Mouse (Mus musculus) T-helper 1 cell (primary cell): ENCODE measurements around the gene Ddc.

ENCODE experiments used
- in situ Hi-C: fragments of 300-600 bp; cut with MboI, MseI; formaldehyde crosslinking; loops from one replicate; pipeline ENCODE4 v1.15.1; 2025; ENCODE audit warnings: high pct_unique_total_duplicates

The Ddc gene

DNA sequence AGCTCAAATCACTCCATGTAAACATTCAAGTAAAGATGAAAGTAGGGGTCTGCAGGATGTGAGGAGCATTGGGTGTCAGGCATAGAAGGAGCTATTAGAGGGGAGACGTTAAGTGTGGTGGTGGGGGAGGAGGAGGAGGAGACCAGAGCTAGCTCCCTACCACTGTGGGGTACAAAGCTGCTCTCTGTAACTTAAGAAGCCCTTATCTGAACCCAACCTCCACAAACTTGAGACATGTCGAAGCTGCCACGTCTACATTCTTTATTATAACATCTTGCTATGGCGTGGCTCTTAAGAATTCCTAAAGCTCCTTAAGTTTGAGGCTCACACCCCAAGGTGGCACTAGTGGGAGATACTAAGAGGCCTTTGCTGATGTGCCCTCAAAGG is 20.1 kb downstream of the Ddc start:
- in situ Hi-C loops, result no loop called here

- in situ Hi-C loops, result no loop called here
Measured at GRCm38 (mm10) chr11:11876366-11876765, 21.6 kb downstream of the Ddc start.

GRCm38 (mm10) chr11:11875230-11875629 is 22.7 kb downstream of the Ddc start:
- in situ Hi-C loops, result no loop called here

GRCm38 (mm10) chr11:11873023-11873908 is 24.7 kb downstream of the Ddc start:
- in situ Hi-C loops, result no loop called here

DNA sequence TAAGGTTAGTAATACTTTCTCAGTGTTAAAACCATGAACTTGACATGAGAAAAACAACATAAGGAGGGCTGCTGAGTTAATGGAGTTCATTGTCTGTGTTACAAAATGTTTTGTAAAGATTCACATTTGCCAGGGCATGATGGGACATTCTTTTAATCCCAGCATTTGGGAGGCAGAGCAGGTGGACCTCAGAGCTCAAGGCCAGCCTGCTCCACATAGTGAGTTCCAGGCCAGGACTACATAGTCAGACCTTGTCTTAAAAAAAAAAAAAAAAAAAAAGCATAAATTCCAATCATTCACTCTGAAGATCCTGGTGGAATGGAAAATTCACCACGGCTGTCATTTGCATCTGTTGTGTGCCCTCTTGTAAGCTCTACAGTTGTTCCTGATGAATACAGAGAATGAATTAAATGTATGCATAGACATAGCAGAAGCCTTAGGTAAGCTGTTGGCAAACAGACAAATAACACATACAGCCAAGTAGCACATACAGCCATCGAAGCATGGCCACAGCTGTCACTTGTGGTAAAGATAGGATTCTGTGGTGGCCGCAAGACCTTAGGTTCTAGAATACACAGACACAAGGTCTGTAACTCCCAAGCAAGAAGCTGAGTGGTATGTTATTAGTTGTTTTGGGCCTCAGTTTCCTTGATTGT is 25.7 kb downstream of the Ddc start:
- in situ Hi-C loops, result no loop called here

- in situ Hi-C loops, result no loop called here
Measured at GRCm38 (mm10) chr11:11871197-11871813, 26.6 kb downstream of the Ddc start.

- in situ Hi-C loops, result no loop called here
Measured at GRCm38 (mm10) chr11:11867971-11868481, 29.9 kb downstream of the Ddc start.

DNA sequence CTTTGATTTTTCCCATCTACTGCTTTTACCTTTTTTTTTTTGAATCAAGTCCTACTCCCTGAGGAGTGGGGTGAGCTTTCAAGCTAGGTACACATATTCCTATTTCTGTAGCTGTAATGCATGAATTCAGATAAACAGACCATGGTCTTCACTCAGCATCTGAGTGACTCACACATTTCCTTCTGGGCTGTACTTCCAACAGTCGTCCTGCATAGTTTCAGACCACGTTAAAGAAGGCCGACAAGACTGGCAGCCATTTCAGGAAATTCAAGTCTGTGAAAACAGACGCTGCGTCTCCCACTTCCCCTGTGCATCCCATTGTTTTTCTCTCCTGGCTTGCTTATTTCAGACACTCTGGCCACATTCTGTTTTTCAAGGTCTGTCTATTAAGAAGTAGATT is 31.2 kb downstream of the Ddc start:
- in situ Hi-C loops, result no loop called here

- in situ Hi-C loops, result no loop called here
Measured at GRCm38 (mm10) chr11:11865128-11865527, 32.8 kb downstream of the Ddc start.

DNA sequence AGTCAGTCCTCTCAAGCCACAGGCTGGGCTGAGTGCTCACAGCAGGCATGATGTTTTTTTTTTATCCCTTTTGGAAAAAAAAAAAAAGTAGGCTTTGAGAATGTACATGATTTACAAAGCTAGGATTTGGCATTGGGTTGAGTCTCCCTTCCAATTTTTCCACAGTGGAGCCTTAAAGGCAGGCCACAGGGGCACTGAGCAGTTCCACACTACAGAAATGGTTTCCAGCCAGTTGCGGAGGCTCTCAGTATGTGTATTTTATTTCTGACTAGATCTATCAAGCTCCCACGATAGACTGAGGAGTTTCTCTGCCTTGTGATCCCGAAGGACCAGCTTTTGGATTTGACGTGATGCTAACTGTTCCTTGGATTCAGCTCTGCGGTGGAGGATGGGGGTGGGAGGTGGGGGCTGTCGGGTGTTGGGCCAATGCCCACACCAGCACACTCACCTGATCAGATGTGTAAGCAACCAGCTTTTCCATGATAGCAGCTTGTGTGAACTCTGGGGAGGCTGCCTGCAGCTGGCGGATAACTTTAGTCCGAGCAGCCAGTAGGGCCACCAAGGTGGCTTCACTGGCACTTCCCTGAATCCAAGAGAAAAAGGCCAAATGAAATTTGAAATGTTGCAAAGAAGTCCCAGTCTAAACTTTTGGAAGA is 33.4 kb downstream of the Ddc start:
- in situ Hi-C loops, result no loop called here

- in situ Hi-C loops, result no loop called here
Measured at GRCm38 (mm10) chr11:11862502-11862901, 35.4 kb downstream of the Ddc start.

GRCm38 (mm10) chr11:11856959-11857358 is 41.0 kb downstream of the Ddc start:
- in situ Hi-C loops, result loop anchor here (10.0 kb wide), 1 partner anchor 428 kb away; no protein-coding TSS in a partner anchor

GRCm38 (mm10) chr11:11855685-11856131 is 42.2 kb downstream of the Ddc start:
- in situ Hi-C loops, result loop anchor here (10.0 kb wide), 1 partner anchor 429 kb away; no protein-coding TSS in a partner anchor

DNA sequence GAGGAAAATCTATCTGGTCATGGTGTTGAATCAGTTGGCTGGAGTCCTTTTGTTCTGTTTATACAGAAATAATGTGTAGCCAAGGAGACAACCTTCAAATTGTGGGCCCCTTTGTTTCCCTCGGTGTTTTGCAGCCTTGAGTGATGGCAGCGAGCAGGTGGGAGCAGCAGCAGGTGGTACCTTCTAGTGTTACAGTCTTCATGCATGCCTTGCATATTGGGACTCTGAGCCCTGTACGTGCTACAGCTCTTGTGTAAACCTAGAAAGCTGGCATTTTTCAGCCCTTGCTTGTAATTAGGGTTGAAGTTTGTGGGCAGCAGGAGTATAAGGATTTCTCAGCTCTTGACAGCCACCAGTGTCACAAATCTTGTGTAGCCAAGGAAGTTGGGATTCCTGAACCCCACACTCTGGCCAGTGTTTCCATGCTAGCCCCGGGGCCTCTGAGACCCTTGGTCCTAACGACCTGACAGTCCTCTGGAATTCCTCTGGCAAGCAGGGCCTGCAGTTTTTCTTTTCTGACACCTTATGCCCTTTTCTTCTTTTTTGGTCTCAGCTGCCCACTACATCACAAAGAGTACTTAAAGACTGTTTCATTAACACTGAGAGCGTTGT is 42.8 kb downstream of the Ddc start:
- in situ Hi-C loops, result loop anchor here (10.0 kb wide), 1 partner anchor 430 kb away; no protein-coding TSS in a partner anchor

GRCm38 (mm10) chr11:11853731-11854461 is 44.0 kb downstream of the Ddc start:
- in situ Hi-C loops, result loop anchor here (10.0 kb wide), 1 partner anchor 431 kb away; no protein-coding TSS in a partner anchor

DNA sequence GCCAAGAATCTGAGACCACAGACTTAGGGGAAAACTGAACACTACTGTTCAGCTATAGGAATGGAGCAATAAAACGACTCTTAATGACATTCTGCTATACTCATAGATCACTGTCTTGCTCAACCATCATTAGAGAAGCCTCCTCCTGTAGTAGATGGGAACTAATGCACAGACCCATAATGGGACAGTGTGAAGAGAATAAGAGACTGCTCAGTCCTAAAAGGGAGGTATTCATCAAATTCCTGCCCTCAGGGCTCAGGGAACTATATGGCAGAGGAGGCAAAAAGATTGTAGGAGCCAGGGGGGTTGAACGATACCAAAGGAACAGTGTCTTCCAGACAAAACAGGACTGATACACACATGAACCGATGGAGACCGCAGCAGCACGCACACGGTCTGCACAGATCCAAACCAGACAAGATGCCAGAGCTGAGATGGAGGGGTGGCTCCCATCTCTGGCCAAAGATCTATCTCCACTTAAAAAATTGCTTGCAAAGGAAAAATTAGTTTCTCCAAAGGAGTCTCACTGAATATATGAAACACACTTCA is 45.9 kb downstream of the Ddc start:
- in situ Hi-C loops, result loop anchor here (10.0 kb wide), 1 partner anchor 433 kb away; no protein-coding TSS in a partner anchor

DNA sequence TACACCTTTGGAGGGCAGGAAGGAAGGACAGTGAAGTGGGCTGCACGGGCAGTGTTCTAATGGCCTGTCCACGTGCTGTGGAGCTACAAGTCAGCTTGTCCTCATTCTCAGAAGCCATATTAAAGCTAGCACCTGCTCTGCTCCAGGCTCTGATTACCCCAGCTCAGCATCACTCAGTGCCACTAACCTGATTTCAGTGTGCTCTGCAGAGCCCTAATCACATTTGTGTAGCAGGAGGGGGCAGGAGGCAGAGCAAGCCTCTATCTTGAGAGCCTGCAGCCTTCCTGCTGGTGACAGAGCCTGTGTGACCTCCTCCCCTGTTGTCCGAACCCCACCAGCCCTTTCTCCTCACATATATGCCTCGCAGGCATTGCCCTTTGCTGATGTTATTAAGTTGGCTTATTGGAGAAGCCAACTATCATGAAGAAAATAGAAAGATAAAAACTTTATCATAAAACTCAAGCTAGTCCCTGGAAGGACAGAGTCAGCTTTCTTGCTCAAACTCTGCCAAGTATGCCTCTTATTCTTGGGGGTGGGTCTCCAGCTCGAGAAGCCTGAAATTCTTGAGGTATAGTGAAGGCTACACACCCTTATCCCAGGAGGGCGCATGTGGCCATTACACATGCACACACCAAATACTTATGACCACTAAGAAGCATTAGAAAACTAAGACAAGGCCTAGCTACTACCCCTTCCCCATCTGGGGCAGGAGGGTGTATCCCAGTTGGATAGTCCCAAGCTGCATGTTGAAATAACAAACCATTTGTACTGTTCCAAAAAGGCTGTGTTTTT is 47.3 kb downstream of the Ddc start:
- in situ Hi-C loops, result loop anchor here (10.0 kb wide), 1 partner anchor 434 kb away; no protein-coding TSS in a partner anchor

GRCm38 (mm10) chr11:11849513-11850311 is 48.2 kb downstream of the Ddc start:
- in situ Hi-C loops, result loop anchor here (10.0 kb wide), 1 partner anchor 435 kb away; no protein-coding TSS in a partner anchor
